Mouse (Mus musculus): ENCODE results near the gene Olfr211. TPM values are rescaled to one million over a fixed set of nuclear protein-coding genes. Genes with fewer than 3 reads are reported as not detected.

Gene Olfr211
- polyA plus RNA-seq, 1 experiment from 2014 or later = not detected

- no peak for TF ChIP-seq CTCF (IDR thresholded peaks at IDR 0.05; ENCODE audit: low read depth)
- DNase-seq (no peak), ATAC-seq (ENCODE audit: insufficient read depth) (no peak)
- no peak overlapping the region for H3K27ac ChIP-seq (ENCODE audit: low read depth)
- no peak overlapping the region for H3K4me2 ChIP-seq
- H3K4me3 ChIP-seq (ENCODE audit: low read depth, low read length) = no peak overlapping the region
- H3K36me3 ChIP-seq (ENCODE audit: insufficient read depth) = no peaks in the 10 kb centered on the region
- no peak overlapping the region for H3K9ac ChIP-seq
- no peaks in the 10 kb centered on the region for H3K9me3 ChIP-seq (ENCODE audit: low read depth, low read length)
- H3K27me3 ChIP-seq (ENCODE audit: insufficient read depth, low read length) = no peaks in the 10 kb centered on the region
- no peaks in the 10 kb centered on the region for H3K4me1 ChIP-seq (ENCODE audit: insufficient read depth)
Observed at GRCm38 (mm10) chr6:116514832-116515231, 25.9 kb downstream of the Olfr211 start.

- ATAC-seq (ENCODE audit: insufficient read depth) = no peak
- no peak within 1 kb of the TSS for H3K4me3 ChIP-seq (ENCODE audit: low read depth, low read length)
- no peaks in the 10 kb centered on the region for H3K36me3 ChIP-seq (ENCODE audit: insufficient read depth)
Observed at GRCm38 (mm10) chr6:116538156-116538555, 49.3 kb downstream of the Olfr211 start, which contains the start of gene Olfr213. TSS of gene Olfr213 (plus strand) at chr6:116538456.

DNA sequence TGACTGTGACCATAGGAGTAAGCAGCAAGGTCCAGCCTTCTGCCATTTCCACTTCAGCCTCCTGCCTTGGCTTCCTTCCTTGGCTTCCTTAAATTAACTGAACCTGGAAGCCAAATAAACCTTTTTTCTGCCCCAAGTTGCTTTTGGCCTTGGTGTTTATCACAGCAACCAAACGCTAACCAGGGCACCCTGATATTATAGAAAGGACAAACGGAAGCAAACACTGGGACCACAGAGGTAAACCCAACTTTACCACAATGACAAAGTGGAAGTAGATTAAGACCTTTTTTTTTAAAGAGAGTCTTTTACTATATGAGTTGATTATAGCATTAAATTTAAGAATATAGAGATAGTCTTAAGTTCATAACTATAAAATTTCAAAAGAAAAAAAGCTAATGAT is 53.6 kb downstream of the Olfr211 start:
- ATAC-seq (ENCODE audit: insufficient read depth) = no peak
- WGBS = 77% methylated on average over 2 of the region's 2 CpGs
- H3K36me3 ChIP-seq (ENCODE audit: insufficient read depth) = no peaks in the 10 kb centered on the region

More at GRCm38 (mm10) chr6:116538156-116538555, 49.3 kb downstream of the Olfr211 start, which contains the start of gene Olfr213:
- no peaks in the 10 kb centered on the region for H3K27me3 ChIP-seq (ENCODE audit: insufficient read depth, low read length)
- H3K4me1 ChIP-seq (ENCODE audit: insufficient read depth) = no peaks in the 10 kb centered on the region
- H3K9me3 ChIP-seq (ENCODE audit: low read depth, low read length) = no peaks in the 10 kb centered on the region
- no peak for DNase-seq
- TF ChIP-seq CTCF (IDR thresholded peaks at IDR 0.05; ENCODE audit: low read depth) = no peak
- no peak within 1 kb of the TSS for H3K9ac ChIP-seq
- no peak within 1 kb of the TSS for H3K4me2 ChIP-seq
- H3K27ac ChIP-seq (ENCODE audit: low read depth) = no peak within 1 kb of the TSS
- WGBS = 78% methylated on average over 1 of the region's 1 CpGs

More for the DNA sequence above, 53.6 kb downstream of the Olfr211 start:
- Histone ChIP-seq H3K4me3 (ENCODE audit: low read depth, low read length) (no peak overlapping the region), H3K27me3 (ENCODE audit: insufficient read depth, low read length) (no peaks in the 10 kb centered on the region), H3K9ac (no peak overlapping the region), H3K4me1 (ENCODE audit: insufficient read depth) (no peaks in the 10 kb centered on the region), H3K27ac (ENCODE audit: low read depth) (no peak overlapping the region), H3K4me2 (no peak overlapping the region), H3K9me3 (ENCODE audit: low read depth, low read length) (no peaks in the 10 kb centered on the region)
- no peak for DNase-seq
- no peak for TF ChIP-seq CTCF (IDR thresholded peaks at IDR 0.05; ENCODE audit: low read depth)

Other genes starting within 250 kb of the Olfr211 start
- gene Zfand4, start 224.9 kb upstream of the Olfr211 start, polyA plus RNA-seq (2014; fragmentation: Nextera tagmentation; extraction: Ambion mirVana) = 6.9 and 7.4 TPM in 2 replicates
- gene March8, start 151.1 kb upstream of the Olfr211 start, polyA plus RNA-seq (2014; fragmentation: Nextera tagmentation; extraction: Ambion mirVana) = 29.0 and 30.8 TPM in 2 replicates
- gene Alox5, start 27.9 kb upstream of the Olfr211 start, polyA plus RNA-seq (2014; fragmentation: Nextera tagmentation; extraction: Ambion mirVana) = 0.87 and 0.96 TPM in 2 replicates
- not detected in 2 replicates for gene Olfr212, start 17.4 kb downstream of the Olfr211 start, polyA plus RNA-seq (2014; fragmentation: Nextera tagmentation; extraction: Ambion mirVana)
- gene Olfr213, start 49.4 kb downstream of the Olfr211 start, polyA plus RNA-seq (2014; fragmentation: Nextera tagmentation; extraction: Ambion mirVana) = not detected in 2 replicates
- 0.58 and 0.68 TPM in 2 replicates for gene Gm5580, start 62.0 kb downstream of the Olfr211 start, polyA plus RNA-seq (2014; fragmentation: Nextera tagmentation; extraction: Ambion mirVana)
- gene Olfr214, start 65.1 kb downstream of the Olfr211 start, polyA plus RNA-seq (2014; fragmentation: Nextera tagmentation; extraction: Ambion mirVana) = not detected in 2 replicates
- not detected in 2 replicates for gene Olfr215, start 95.1 kb downstream of the Olfr211 start, polyA plus RNA-seq (2014; fragmentation: Nextera tagmentation; extraction: Ambion mirVana)
- 181 and 186 TPM in 2 replicates for gene Zfp422, start 139.9 kb downstream of the Olfr211 start, polyA plus RNA-seq (2014; fragmentation: Nextera tagmentation; extraction: Ambion mirVana)
- 23.5 and 24.0 TPM in 2 replicates for gene Depp1, start 161.5 kb downstream of the Olfr211 start, polyA plus RNA-seq (2014; fragmentation: Nextera tagmentation; extraction: Ambion mirVana)
- gene Rassf4, start 184.9 kb downstream of the Olfr211 start, polyA plus RNA-seq (2014; fragmentation: Nextera tagmentation; extraction: Ambion mirVana) = 5.1 and 5.6 TPM in 2 replicates
- 0.05 and 0.07 TPM in 2 replicates for gene Tmem72, start 227.8 kb downstream of the Olfr211 start, polyA plus RNA-seq (2014; fragmentation: Nextera tagmentation; extraction: Ambion mirVana)